Mouse (Mus musculus): ENCODE results near the gene Hoxb1. TPM values are rescaled to one million over a fixed set of nuclear protein-coding genes. Genes with fewer than 3 reads are reported as not detected.

Gene Hoxb1
- polyA plus RNA-seq, 1 experiment from 2014 or later = not detected

- in situ Hi-C loops (cut with MboI; ENCODE audit: low pct_unique_long_range_greater_than_20kb) = no loop called here
- H3K27me3 ChIP-seq = no peaks in the 10 kb centered on the region
- ChIA-PET POLR2A (interaction anchor here (0.6 to 0.7 kb wide), 3 partner anchors 34 to 89 kb away, joined by 3 to 4 read pairs (median 4); no protein-coding TSS in a partner anchor), CTCF (interaction anchor here (1.0 kb wide), 1 partner anchor 10 kb away, joined by 3 read pairs; no protein-coding TSS in a partner anchor)
- no peak for TF ChIP-seq CTCF (IDR thresholded peaks at IDR 0.05)
- ATAC-seq (no peak), DNase-seq (ENCODE audit: low read depth, low spot score) (no peak)
Measured at GRCm38 (mm10) chr11:96404831-96405230, 39.3 kb downstream of the Hoxb1 start.

- CTCF ChIA-PET = no interaction called here
- no peaks in the 10 kb centered on the region for H3K27me3 ChIP-seq
- TF ChIP-seq CTCF (IDR thresholded peaks at IDR 0.05) = no peak
- POLR2A ChIA-PET = no interaction called here
- in situ Hi-C loops (cut with MboI; ENCODE audit: low pct_unique_long_range_greater_than_20kb) = no loop called here
- no peak for ATAC-seq
- DNase-seq (ENCODE audit: low read depth, low spot score) = no peak
Measured at GRCm38 (mm10) chr11:96405541-96405940, 40.0 kb downstream of the Hoxb1 start.

- POLR2A ChIA-PET = interaction anchor here (0.6 to 1.9 kb wide), 4 partner anchors 52 to 1539 kb away, joined by 3 to 15 read pairs (median 7); no protein-coding TSS in a partner anchor
- H3K27me3 ChIP-seq = no peaks in the 10 kb centered on the region
- CTCF ChIA-PET = interaction anchor here (1.0 to 1.4 kb wide), 8 partner anchors 8 to 139 kb away, joined by 3 to 5 read pairs (median 4); partner anchors contain the start of genes Hoxb6 and Hoxb8
- peak; percentile 29 for ATAC-seq
- TF ChIP-seq CTCF (IDR thresholded peaks at IDR 0.05) = peak; percentile 91
- DNase-seq (ENCODE audit: low read depth, low spot score) = no peak
- in situ Hi-C loops (cut with MboI; ENCODE audit: low pct_unique_long_range_greater_than_20kb) = no loop called here
Measured at GRCm38 (mm10) chr11:96407191-96408072, 41.9 kb downstream of the Hoxb1 start.

GRCm38 (mm10) chr11:96408234-96409010 lies 42.9 kb downstream of the Hoxb1 start:
- no peak for ATAC-seq
- no peak for TF ChIP-seq CTCF (IDR thresholded peaks at IDR 0.05)
- ChIA-PET CTCF (interaction anchor here (1.0 to 1.4 kb wide), 6 partner anchors 9 to 138 kb away, joined by 3 to 5 read pairs (median 4); partner anchors contain the start of genes Hoxb6 and Hoxb8), POLR2A (interaction anchor here (0.6 to 1.9 kb wide), 4 partner anchors 53 to 1538 kb away, joined by 3 to 15 read pairs (median 7); no protein-coding TSS in a partner anchor)
- DNase-seq (ENCODE audit: low read depth, low spot score) = no peak
- no peaks in the 10 kb centered on the region for H3K27me3 ChIP-seq
- in situ Hi-C loops (cut with MboI; ENCODE audit: low pct_unique_long_range_greater_than_20kb) = no loop called here

- POLR2A ChIA-PET = interaction anchor here (1.9 to 2.8 kb wide), 2 partner anchors 57 to 117 kb away, joined by 5 to 22 read pairs; no protein-coding TSS in a partner anchor
- TF ChIP-seq CTCF (IDR thresholded peaks at IDR 0.05) = no peak
- in situ Hi-C loops (cut with MboI; ENCODE audit: low pct_unique_long_range_greater_than_20kb) = loop anchor here (5.0 to 10.0 kb wide), 4 partner anchors 59 to 326 kb away; partner anchors contain the start of genes Hoxb2 and Hoxb5
- ATAC-seq (peak; percentile 65), DNase-seq (ENCODE audit: low read depth, low spot score) (peak; percentile 98)
- H3K27me3 ChIP-seq = no peaks in the 10 kb centered on the region
- CTCF ChIA-PET = interaction anchor here (0.6 to 1.2 kb wide), 2 partner anchors 116 to 132 kb away, joined by 3 read pairs; no protein-coding TSS in a partner anchor
Measured at GRCm38 (mm10) chr11:96411019-96411418, 45.5 kb downstream of the Hoxb1 start.

- ChIA-PET CTCF (interaction anchor here (1.2 to 1.3 kb wide), 2 partner anchors 25 to 115 kb away, joined by 3 to 6 read pairs; no protein-coding TSS in a partner anchor), POLR2A (interaction anchor here (0.9 to 2.8 kb wide), 5 partner anchors 58 to 126 kb away, joined by 3 to 22 read pairs (median 5); no protein-coding TSS in a partner anchor)
- no peak for DNase-seq (ENCODE audit: low read depth, low spot score)
- ATAC-seq = no peak
- no peak for TF ChIP-seq CTCF (IDR thresholded peaks at IDR 0.05)
- in situ Hi-C loops (cut with MboI; ENCODE audit: low pct_unique_long_range_greater_than_20kb) = loop anchor here (5.0 to 10.0 kb wide), 4 partner anchors 60 to 325 kb away; partner anchors contain the start of genes Hoxb2 and Hoxb5
- no peaks in the 10 kb centered on the region for H3K27me3 ChIP-seq
Measured at GRCm38 (mm10) chr11:96411934-96412333, 46.4 kb downstream of the Hoxb1 start.

- ATAC-seq (no peak), DNase-seq (ENCODE audit: low read depth, low spot score) (no peak)
- no peak for TF ChIP-seq CTCF (IDR thresholded peaks at IDR 0.05)
- no peaks in the 10 kb centered on the region for H3K27me3 ChIP-seq
- ChIA-PET POLR2A (interaction anchor here (0.6 to 2.8 kb wide), 8 partner anchors 9 to 133 kb away, joined by 3 to 22 read pairs (median 3); no protein-coding TSS in a partner anchor), CTCF (interaction anchor here (0.7 to 1.4 kb wide), 12 partner anchors 21 to 208 kb away, joined by 3 to 6 read pairs (median 4); partner anchors contain the start of gene Hoxb3)
- in situ Hi-C loops (cut with MboI; ENCODE audit: low pct_unique_long_range_greater_than_20kb) = loop anchor here (5.0 to 10.0 kb wide), 4 partner anchors 61 to 324 kb away; partner anchors contain the start of genes Hoxb2 and Hoxb5
Measured at GRCm38 (mm10) chr11:96412941-96413491, 47.5 kb downstream of the Hoxb1 start.

- ChIA-PET POLR2A (interaction anchor here (0.9 to 2.8 kb wide), 6 partner anchors 60 to 134 kb away, joined by 3 to 22 read pairs (median 4); no protein-coding TSS in a partner anchor), CTCF (interaction anchor here (0.7 to 1.4 kb wide), 12 partner anchors 20 to 208 kb away, joined by 3 to 6 read pairs (median 4); partner anchors contain the start of gene Hoxb3)
- in situ Hi-C loops (cut with MboI; ENCODE audit: low pct_unique_long_range_greater_than_20kb) = loop anchor here (5.0 to 10.0 kb wide), 4 partner anchors 61 to 324 kb away; partner anchors contain the start of genes Hoxb2 and Hoxb5
- TF ChIP-seq CTCF (IDR thresholded peaks at IDR 0.05) = no peak
- DNase-seq (ENCODE audit: low read depth, low spot score) (peak; percentile 99), ATAC-seq (peak; percentile 77)
- no peaks in the 10 kb centered on the region for H3K27me3 ChIP-seq
Measured at GRCm38 (mm10) chr11:96413527-96413926, 48.0 kb downstream of the Hoxb1 start.

GRCm38 (mm10) chr11:96414002-96414401 lies 48.5 kb downstream of the Hoxb1 start:
- in situ Hi-C loops (cut with MboI; ENCODE audit: low pct_unique_long_range_greater_than_20kb) = loop anchor here (5.0 to 10.0 kb wide), 4 partner anchors 62 to 323 kb away; partner anchors contain the start of genes Hoxb2 and Hoxb5
- no peak for TF ChIP-seq CTCF (IDR thresholded peaks at IDR 0.05)
- ChIA-PET POLR2A (interaction anchor here (0.6 to 2.8 kb wide), 4 partner anchors 8 to 134 kb away, joined by 3 to 22 read pairs (median 4); no protein-coding TSS in a partner anchor), CTCF (interaction anchor here (0.7 to 1.4 kb wide), 4 partner anchors 25 to 143 kb away, joined by 3 to 6 read pairs (median 4); no protein-coding TSS in a partner anchor)
- no peaks in the 10 kb centered on the region for H3K27me3 ChIP-seq
- DNase-seq (ENCODE audit: low read depth, low spot score) = no peak
- ATAC-seq = peak; percentile 58

Other genes with a start within 250 kb of the Hoxb1 start
- 0.13 TPM for gene Ttll6, start 232.0 kb upstream of the Hoxb1 start, polyA plus RNA-seq (2021)
- gene Hoxb13, start 171.4 kb upstream of the Hoxb1 start, polyA plus RNA-seq (2021) = 1.4 TPM
- gene Hoxb9, start 94.3 kb upstream of the Hoxb1 start, polyA plus RNA-seq (2021) = 111 TPM
- gene Hoxb8, start 83.8 kb upstream of the Hoxb1 start, polyA plus RNA-seq (2021) = 118 TPM
- gene Hoxb7, start 79.1 kb upstream of the Hoxb1 start, polyA plus RNA-seq (2021) = 98.7 TPM
- gene Hoxb6, start 73.3 kb upstream of the Hoxb1 start, polyA plus RNA-seq (2021) = 69.7 TPM
- 24.4 TPM for gene Hoxb5, start 62.4 kb upstream of the Hoxb1 start, polyA plus RNA-seq (2021)
- 12.2 TPM for gene Hoxb4, start 47.5 kb upstream of the Hoxb1 start, polyA plus RNA-seq (2021)
- 53.8 TPM for gene Hoxb3, start 42.4 kb upstream of the Hoxb1 start, polyA plus RNA-seq (2021)
- gene Hoxb2, start 15.2 kb upstream of the Hoxb1 start, polyA plus RNA-seq (2021) = 45.2 TPM
- 0.59 TPM for gene Skap1, start 98.8 kb downstream of the Hoxb1 start, polyA plus RNA-seq (2021)